Mouse (Mus musculus): Measurements from ENCODE around the gene Slc39a3.
A peak's percentile ranks its signal among the peaks of the same experiment; 100 is the strongest.

Gene Slc39a3

GRCm38 (mm10) chr10:81041458-81042175 lies 4.4 kb upstream of the Slc39a3 start:
- peak; percentile 80 for DNase-seq

- DNase-seq, result peak; percentile 34
These were observed 975 bp downstream of the Slc39a3 start for GRCm38 (mm10) chr10:81036251-81036650.

DNA sequence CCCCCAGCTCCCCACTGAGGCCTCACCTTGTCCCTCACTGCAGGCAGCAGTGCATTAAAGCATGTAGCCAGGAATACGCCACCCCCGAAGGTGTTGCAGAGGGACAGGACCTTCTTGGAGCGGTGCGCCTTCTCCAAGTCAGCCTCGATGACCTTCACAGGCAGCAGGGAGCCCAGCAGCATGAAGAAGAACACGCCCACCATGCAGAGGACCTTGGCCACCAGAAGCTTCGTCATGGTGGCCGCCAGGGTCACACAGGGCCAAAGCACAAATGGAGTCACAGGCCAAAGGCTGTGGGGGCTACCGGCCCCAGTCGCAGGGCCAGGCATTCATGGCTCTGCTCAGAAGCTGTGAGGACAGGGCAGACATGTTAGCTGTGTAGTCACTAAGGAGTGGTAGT lies 3.6 kb downstream of the Slc39a3 start:
- DNase-seq, result no peak

- DNase-seq, result no peak
These were observed 8.2 kb downstream of the Slc39a3 start for GRCm38 (mm10) chr10:81029031-81029430.

- DNase-seq, result no peak
These were observed 9.0 kb downstream of the Slc39a3 start for GRCm38 (mm10) chr10:81028219-81028618.

DNA sequence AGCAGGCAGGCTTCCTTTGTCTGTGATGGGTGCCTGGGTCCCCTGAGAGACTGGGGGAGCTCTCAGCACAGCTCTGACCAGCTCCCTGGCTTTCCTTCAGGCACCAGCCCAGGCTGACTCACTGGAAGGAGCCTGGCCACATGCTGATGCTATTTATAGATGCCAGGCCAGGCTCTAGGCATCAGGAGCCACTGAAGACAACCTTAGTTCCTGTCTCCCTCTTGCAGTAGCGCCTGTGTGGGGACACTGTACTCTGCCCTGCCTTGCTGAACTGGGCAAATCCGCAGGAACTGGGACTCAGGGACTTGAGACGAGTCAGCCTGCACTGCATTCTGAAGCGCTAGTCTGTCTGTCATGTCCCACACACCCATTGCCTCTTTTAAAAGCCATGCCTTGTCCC lies 9.9 kb downstream of the Slc39a3 start:
- DNase-seq, result no peak

DNA sequence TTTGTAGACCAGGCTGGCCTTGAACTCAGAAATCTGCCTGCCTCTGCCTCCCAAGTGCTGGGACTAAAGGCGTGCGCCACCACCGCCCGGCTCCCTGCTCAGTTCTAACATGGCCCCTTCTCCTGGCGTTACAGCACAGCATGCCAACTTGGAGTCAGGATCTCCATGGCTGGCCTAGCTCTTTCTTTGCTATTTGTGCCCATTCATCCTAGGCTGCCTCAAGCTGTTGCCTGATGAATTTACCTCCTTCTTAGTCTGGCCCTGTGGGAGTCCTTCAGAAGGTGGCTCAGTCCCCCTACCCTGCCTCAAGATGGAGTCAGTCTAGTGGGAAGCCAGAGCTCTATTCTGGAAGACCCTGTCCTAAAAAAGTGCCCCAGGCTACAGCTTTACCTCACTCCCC lies 10.4 kb downstream of the Slc39a3 start:
- DNase-seq, result no peak

GRCm38 (mm10) chr10:81025639-81026275 lies 11.5 kb downstream of the Slc39a3 start, which contains the start of gene Diras1:
Gene Diras1, minus strand, starts transcription at chr10:81025662.
- no peak for DNase-seq

DNA sequence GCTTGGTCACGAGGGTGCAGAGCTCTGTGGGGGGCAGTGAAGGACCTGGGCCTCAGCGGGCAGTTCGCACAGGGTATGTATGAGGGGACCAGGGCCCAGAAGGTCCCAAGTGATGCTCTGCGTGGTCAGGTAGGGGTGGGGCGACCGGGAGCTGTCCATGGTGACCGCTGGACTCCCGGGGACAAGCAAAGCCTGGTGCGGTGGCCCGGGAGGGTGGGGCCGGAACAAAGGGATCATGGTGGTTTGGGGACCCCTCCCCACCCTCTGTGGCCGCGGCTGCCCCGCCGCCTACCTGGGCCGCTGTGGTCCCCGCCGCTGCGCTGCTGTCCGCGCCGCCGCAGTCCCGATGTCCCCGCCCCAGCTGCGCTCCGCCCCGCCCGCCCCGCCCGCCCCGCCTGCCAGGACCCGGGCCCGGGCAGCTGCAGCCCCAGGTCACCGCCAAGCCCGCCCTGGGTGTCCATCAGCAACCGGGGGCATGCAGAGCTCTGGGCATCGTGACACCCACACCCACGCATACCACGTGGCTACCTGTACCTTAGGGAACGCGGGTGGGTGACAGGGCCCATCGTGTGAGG lies 12.1 kb downstream of the Slc39a3 start:
- DNase-seq, result peak; percentile 9

GRCm38 (mm10) chr10:81024346-81024937 lies 12.8 kb downstream of the Slc39a3 start:
- no peak for DNase-seq

- DNase-seq, result no peak
These were observed 14.5 kb downstream of the Slc39a3 start for GRCm38 (mm10) chr10:81022744-81023143.

DNA sequence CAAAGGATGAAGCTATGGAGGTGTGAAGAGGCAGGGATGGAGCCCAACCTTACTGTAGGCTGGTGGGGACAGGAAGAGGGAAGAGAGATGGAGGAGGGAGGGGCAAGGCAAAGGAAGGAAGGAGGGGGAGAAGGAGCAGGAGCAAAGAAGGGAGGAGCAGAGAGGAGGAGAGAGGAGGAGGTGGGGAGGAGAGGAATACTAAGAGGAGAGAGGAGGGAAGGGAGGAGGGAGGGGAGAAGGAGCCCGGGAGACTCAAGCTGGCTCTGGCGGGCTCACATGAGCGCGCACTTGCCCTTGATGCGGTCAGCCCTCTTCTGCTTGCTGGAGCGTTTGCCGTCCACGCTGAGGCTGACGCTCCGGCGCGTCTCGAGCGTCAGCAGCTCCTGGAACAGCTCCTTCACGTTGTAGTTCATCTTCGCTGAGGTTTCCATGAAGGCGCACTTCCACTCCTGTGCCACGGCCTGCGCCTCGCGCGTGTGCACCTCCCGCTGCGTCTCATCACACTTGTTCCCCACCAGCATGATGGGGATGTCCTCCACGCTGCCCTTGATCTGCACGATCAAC lies 15.6 kb downstream of the Slc39a3 start:
- no peak for DNase-seq

- no peak for DNase-seq
These were observed 17.0 kb downstream of the Slc39a3 start for GRCm38 (mm10) chr10:81020207-81020606.

DNA sequence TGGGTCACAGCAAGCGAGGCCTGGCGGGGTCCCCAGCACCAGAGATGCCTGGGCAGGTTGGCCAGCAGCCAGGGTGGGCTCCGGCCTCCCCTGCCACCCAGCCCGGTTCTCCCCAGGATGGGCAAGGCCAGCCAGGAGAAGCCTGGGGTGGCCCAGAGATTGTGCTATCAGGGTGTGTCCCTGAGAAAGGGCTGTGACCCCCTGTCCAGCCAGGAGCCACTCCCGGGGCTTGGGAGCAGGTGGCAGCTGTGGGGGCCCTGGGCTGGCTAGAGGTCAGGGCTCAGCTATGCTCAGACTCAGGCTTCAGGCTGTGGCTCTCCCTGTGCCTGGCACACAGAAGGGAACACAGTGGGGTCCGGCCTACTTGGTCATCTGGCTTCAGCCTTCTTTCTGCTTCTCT lies 17.5 kb downstream of the Slc39a3 start:
- no peak for DNase-seq

- DNase-seq, result peak; percentile 65
These were observed 18.9 kb downstream of the Slc39a3 start for GRCm38 (mm10) chr10:81018326-81018725.

GRCm38 (mm10) chr10:81016645-81017044 lies 20.6 kb downstream of the Slc39a3 start:
- peak; percentile 68 for DNase-seq

GRCm38 (mm10) chr10:81015666-81016065 lies 21.6 kb downstream of the Slc39a3 start:
- no peak for DNase-seq

- DNase-seq, result peak; percentile 98
These were observed 22.5 kb downstream of the Slc39a3 start, which contains the start of gene Gng7 for GRCm38 (mm10) chr10:81014393-81015384. Gene Gng7, minus strand, starts transcription at chr10:81014945.

DNA sequence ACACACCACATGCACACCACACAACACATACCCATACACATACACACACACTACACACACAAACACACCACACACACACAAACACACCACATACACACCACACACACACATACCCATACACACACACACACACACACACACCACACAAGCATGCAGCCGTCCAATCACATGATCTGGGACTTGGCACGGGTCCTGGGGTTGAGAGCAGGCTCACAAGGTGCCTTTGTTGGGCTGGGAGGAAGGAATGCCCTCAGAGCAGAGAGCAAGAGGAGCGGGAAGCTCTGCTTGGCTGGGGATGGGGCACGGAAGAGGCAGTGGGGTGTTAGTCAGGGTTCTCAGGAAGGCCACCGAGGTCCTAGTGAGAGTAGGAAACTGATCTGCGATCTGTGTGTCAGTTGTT lies 26.4 kb downstream of the Slc39a3 start:
- DNase-seq, result no peak

GRCm38 (mm10) chr10:81007240-81007639 lies 30.0 kb downstream of the Slc39a3 start:
- DNase-seq, result no peak

DNA sequence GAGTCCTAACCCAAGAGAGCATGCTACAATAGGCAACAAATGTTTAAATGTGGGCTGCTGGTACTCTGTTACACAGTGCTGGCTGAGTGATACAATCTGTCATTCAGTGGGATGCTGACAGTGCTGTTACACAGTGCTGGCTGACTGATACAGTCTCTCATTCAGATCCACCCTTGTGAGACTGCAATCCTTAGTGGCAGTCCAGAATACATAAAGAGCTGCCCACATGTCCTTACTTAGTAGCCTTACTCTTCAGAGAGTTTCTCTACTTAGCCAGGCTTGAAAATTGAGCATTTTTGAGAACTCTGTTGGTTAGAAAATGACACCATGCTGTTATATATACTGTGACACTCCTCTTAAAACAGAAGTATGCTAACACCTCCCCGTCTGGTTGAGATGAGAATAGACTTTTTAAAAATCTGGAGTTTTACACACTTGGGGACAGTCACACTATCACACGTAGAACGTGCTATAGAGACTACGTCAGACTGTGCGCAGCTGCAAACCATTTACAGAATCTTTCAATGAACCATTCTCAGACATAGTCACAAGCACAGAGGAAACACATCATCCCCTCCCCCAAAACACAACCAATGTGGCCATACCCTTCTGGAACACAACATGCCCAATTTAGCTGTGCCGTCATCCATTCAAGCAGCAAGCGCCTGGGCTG lies 31.1 kb downstream of the Slc39a3 start:
- DNase-seq, result no peak
